Mouse (Mus musculus): ENCODE measurements around the gene Vnn3.

Vnn3 gene

GRCm38 (mm10) chr10:23851228-23851912 lies at the start of gene Vnn3:
Gene Vnn3 (plus strand): TSS chr10:23851462.
- DNase-seq (ENCODE audit: low read depth, low spot score), result no peak

- peak; percentile 49 for DNase-seq (ENCODE audit: low read depth, low spot score)
Measured at GRCm38 (mm10) chr10:23802911-23803310, 48.4 kb upstream of the Vnn3 start.

- no peak for DNase-seq (ENCODE audit: low read depth, low spot score)
Measured at GRCm38 (mm10) chr10:23804665-23805064, 46.6 kb upstream of the Vnn3 start.

GRCm38 (mm10) chr10:23806201-23806600 lies 45.1 kb upstream of the Vnn3 start:
- no peak for DNase-seq (ENCODE audit: low read depth, low spot score)

GRCm38 (mm10) chr10:23811635-23812437 lies 39.4 kb upstream of the Vnn3 start:
- DNase-seq (ENCODE audit: low read depth, low spot score), result peak; percentile 73

GRCm38 (mm10) chr10:23812438-23812759 lies 38.9 kb upstream of the Vnn3 start:
- no peak for DNase-seq (ENCODE audit: low read depth, low spot score)

GRCm38 (mm10) chr10:23812852-23813766 lies 38.2 kb upstream of the Vnn3 start:
- no peak for DNase-seq (ENCODE audit: low read depth, low spot score)

GRCm38 (mm10) chr10:23815168-23815567 lies 36.1 kb upstream of the Vnn3 start:
- DNase-seq (ENCODE audit: low read depth, low spot score), result peak; percentile 69

- no peak for DNase-seq (ENCODE audit: low read depth, low spot score)
Measured at GRCm38 (mm10) chr10:23816241-23816640, 35.0 kb upstream of the Vnn3 start.

- no peak for DNase-seq (ENCODE audit: low read depth, low spot score)
Measured at GRCm38 (mm10) chr10:23826516-23826915, 24.7 kb upstream of the Vnn3 start.

- DNase-seq (ENCODE audit: low read depth, low spot score), result no peak
Measured at GRCm38 (mm10) chr10:23836003-23836964, 15.0 kb upstream of the Vnn3 start.

- no peak for DNase-seq (ENCODE audit: low read depth, low spot score)
Measured at GRCm38 (mm10) chr10:23837115-23837514, 14.1 kb upstream of the Vnn3 start.

GRCm38 (mm10) chr10:23838910-23839309 lies 12.4 kb upstream of the Vnn3 start:
- no peak for DNase-seq (ENCODE audit: low read depth, low spot score)

GRCm38 (mm10) chr10:23839368-23839767 lies 11.9 kb upstream of the Vnn3 start:
- peak; percentile 24 for DNase-seq (ENCODE audit: low read depth, low spot score)

GRCm38 (mm10) chr10:23840496-23840895 lies 10.8 kb upstream of the Vnn3 start:
- DNase-seq (ENCODE audit: low read depth, low spot score), result peak; percentile 73

- no peak for DNase-seq (ENCODE audit: low read depth, low spot score)
Measured at GRCm38 (mm10) chr10:23852096-23852495, 834 bp downstream of the Vnn3 start.

- no peak for DNase-seq (ENCODE audit: low read depth, low spot score)
Measured at GRCm38 (mm10) chr10:23864362-23865312, 13.4 kb downstream of the Vnn3 start.

- DNase-seq (ENCODE audit: low read depth, low spot score), result peak; percentile 50
Measured at GRCm38 (mm10) chr10:23880695-23881094, 29.4 kb downstream of the Vnn3 start.

- DNase-seq (ENCODE audit: low read depth, low spot score), result no peak
Measured at GRCm38 (mm10) chr10:23884910-23885309, 33.6 kb downstream of the Vnn3 start.

- no peak for DNase-seq (ENCODE audit: low read depth, low spot score)
Measured at GRCm38 (mm10) chr10:23886060-23886459, 34.8 kb downstream of the Vnn3 start.
